Mouse (Mus musculus) gastrocnemius, adult 18-20 months (tissue): ENCODE results near the gene Dync2h1. TPM values are rescaled to one million over a fixed set of nuclear protein-coding genes. Genes with fewer than 3 reads are reported as not detected.
A peak's percentile ranks its signal among the peaks of the same experiment; 100 is the strongest.
"Not testable (repeated sequence)": the region's sequence is repeated elsewhere in the genome, so short reads cannot be mapped to it uniquely, and the experiment has no call there.

ENCODE experiments used
- DNase-seq: peaks from one replicate; pipeline ENCODE4 v3.0.0; 2021; ENCODE audit warnings: low spot score
- long read RNA-seq, 2 experiments: library from polyadenylated mRNA; stranded (forward); transcript quantifications; one replicate each; pipeline ENCODE4 v2.0.0; 2021
- total RNA-seq, 2 experiments: library from RNA; stranded (reverse); gene quantifications; 2 replicates each; pipeline ENCODE4 v1.2.3; 2021

The Dync2h1 gene
- total RNA-seq, result 1 to 10 TPM; 1.4 to 1.5 TPM
- long read RNA-seq, experiment 1, partial matches to known transcripts, result 0 of 17 reads
- long read RNA-seq, experiment 1, other reads (novel, unspliced or antisense), result 17 of 17 reads
- long read RNA-seq, experiment 2, partial matches to known transcripts, result 0 of 7 reads
- long read RNA-seq, experiment 2, other reads (novel, unspliced or antisense), result 7 of 7 reads

GRCm38 (mm10) chr9:7184172-7184896 lies at the start of gene Dync2h1, which contains the start of gene Dcun1d5:
Gene Dync2h1 (minus strand): TSS chr9:7184446.
Gene Dcun1d5 (plus strand): TSS chr9:7184520.
- peak; percentile 94 for DNase-seq

DNA sequence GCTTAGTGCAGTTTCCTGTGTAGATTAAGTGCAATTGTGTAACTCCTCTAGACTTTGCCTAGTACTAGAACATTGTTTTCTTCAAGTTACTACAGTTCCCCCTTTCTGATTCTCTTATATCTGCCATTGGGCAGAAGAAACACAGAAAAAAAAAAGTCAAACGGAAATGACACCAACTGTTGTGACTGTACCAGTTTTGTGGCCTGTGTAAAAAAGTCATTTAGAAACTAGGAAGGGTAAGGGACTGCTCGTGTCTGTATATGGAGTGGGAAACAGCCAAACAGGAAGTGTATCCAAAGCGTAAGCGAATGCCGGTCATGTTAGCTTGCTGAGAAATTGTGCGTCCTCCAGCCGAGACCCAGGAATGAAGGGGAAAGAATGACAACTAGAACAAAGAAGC lies 37.2 kb upstream of the Dync2h1 start:
- DNase-seq, result no peak

GRCm38 (mm10) chr9:7221024-7221423 lies 36.8 kb upstream of the Dync2h1 start:
- DNase-seq, result no peak

DNA sequence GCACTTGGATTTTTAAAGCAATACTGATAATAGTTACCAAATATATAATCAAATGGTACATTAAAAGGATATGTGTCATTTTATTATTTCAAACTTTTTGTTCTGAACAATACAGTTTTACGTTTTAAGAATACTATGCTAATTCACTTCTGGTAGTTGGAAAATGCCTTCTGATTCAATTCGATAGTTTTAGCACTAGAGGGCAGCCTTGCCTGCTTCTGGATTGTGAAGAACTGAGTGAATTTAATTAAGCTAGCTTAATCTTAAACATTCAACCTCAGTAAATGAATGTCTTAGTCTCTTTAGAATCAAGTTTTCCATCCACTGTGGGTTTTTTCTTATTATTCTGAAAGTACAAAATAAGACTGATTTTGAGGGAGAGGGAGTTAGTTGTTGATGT lies 32.0 kb upstream of the Dync2h1 start:
- DNase-seq, result no peak

- not testable (repeated sequence) for DNase-seq
These were observed 6.4 kb upstream of the Dync2h1 start for GRCm38 (mm10) chr9:7190694-7191093.

- DNase-seq, result peak; percentile 26
These were observed 648 bp upstream of the Dync2h1 start for GRCm38 (mm10) chr9:7184897-7185291.

DNA sequence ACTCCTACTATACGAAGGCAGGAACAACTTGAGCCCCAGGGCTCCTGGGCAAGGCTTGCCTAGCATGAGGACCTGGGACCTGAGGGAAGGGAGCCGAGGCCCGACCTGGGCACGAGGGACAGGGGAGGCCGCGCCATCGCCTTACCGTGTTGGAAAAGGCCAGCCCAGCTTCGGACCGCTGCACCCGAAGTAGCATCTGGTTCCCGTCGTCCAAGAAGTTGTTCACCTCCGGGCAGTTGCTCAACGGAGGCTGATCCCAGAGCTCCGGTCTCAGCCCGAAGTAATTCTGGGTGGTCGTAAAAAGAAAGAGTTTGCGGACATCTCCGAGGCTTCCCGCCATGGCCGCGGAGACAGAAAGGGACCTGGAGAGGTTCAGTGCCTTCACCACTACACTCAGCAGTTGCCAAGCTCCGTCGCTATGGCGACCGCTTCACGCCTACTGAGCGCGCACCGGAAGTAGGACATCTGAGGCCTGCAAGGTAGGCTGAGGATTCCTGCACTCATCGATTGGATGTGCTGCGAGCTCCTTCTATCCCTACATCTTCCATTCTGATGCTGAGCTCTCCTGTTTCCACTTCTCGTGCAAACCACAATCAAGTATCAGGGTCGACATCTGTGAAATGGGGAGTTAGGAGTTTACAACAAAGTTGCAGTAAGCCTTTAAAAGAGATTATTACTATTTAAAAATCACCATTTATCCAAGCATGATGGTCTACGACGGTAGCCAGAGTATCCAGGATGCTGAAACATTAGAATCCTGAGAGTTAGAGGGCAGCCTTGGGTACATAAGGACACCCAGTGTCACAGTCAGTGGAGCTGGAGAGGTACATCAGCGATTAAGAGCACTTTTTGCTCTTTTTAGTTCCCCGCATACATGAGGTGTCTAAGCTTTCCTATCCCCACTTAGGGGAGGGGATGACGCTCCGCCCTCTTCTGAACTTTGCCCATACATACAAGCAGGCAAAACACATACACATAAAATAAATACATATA lies 7.3 kb downstream of the Dync2h1 start:
- DNase-seq, result peak; percentile 78

GRCm38 (mm10) chr9:7173756-7174155 lies 10.5 kb downstream of the Dync2h1 start:
- DNase-seq, result no peak

- no peak for DNase-seq
These were observed 16.8 kb downstream of the Dync2h1 start for GRCm38 (mm10) chr9:7167339-7167998.

GRCm38 (mm10) chr9:7160688-7161087 lies 23.6 kb downstream of the Dync2h1 start:
- DNase-seq, result no peak

- no peak for DNase-seq
These were observed 24.5 kb downstream of the Dync2h1 start for GRCm38 (mm10) chr9:7159718-7160117.

DNA sequence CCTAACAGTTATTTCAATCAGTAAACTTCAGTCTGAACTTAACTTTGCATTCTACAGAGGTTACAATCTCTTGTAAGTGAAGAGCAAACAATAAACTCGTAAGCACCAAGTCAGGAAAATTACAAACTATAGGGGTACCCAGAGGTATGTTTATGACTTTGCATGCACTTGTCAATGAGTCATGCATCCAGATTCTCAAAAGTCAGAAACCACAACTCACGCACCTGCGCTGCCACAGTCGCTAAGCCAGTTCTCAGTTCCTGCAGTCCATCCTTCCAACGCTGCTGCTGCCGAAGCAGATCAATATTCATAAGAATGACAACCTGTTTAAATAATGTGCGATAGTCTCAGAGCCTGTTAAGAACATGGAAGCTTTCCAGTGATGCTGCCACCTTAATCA lies 25.6 kb downstream of the Dync2h1 start:
- DNase-seq, result no peak

- no peak for DNase-seq
These were observed 29.9 kb downstream of the Dync2h1 start for GRCm38 (mm10) chr9:7154391-7154790.

- DNase-seq, result no peak
These were observed 61.4 kb downstream of the Dync2h1 start for GRCm38 (mm10) chr9:7122863-7123262.

GRCm38 (mm10) chr9:7110166-7110565 lies 74.1 kb downstream of the Dync2h1 start:
- DNase-seq, result no peak

- DNase-seq, result no peak
These were observed 82.9 kb downstream of the Dync2h1 start for GRCm38 (mm10) chr9:7101361-7101760.

DNA sequence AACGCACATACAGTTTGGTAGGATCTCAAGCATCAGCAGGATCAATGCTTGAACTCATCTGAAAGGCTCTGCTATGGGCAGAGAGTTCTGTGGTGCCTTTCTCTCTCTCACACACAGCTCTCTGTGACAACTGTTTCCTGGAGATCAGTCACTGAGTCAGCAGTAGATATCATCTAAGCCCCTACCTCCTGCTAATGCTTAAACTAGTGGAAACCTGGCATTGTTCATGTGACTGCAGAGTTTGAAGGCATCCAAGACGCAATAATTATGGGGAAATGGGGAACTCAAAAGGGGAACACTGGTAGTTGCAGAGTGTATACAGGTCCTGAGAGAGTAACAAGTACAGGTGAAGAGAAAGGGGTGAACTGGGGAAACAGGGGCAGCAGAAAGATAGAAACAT lies 109.6 kb downstream of the Dync2h1 start:
- no peak for DNase-seq

GRCm38 (mm10) chr9:7070846-7071245 lies 113.4 kb downstream of the Dync2h1 start:
- DNase-seq, result no peak

- DNase-seq, result peak; percentile 30
These were observed 133.7 kb downstream of the Dync2h1 start for GRCm38 (mm10) chr9:7050588-7050987.

DNA sequence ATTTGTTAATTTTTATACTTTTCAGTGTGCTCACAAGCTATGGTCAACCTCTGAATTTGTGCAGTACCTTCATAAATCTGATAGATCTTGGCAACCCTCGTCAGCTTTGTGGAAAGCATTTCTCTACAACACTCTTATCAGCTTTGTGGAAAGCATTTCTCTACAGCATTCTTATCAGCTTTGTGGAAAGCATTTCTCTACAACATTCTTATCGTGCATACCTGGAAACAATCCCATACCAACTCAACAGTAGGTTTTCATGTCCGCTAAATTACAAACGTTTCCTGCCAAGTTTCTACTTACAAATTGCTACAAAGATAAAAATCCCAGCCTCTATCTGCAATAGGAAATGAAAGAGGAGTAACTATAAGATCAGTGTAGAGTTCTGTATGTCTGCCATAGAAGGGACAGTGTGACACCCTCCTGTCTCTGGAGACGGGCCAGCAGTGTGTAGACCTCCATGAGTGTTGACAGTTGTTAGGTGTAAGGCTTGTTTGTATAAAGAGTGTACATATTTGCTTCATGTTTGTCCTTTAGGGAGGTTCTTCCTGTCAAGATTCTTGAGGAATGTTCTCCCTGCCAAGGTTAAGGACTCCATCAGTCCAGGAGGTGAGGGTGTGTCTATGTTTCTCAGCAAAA lies 141.5 kb downstream of the Dync2h1 start:
- no peak for DNase-seq

- no peak for DNase-seq
These were observed 143.0 kb downstream of the Dync2h1 start for GRCm38 (mm10) chr9:7041231-7041630.
